Mouse (Mus musculus) lung, postnatal 14 days (tissue): ENCODE data around the gene Oxld1.
"Not testable (repeated sequence)": the region's sequence is repeated elsewhere in the genome, so short reads cannot be mapped to it uniquely, and the experiment has no call there.

Experiments used
- DNase-seq: peaks from one replicate; pipeline ENCODE4 v3.0.0; 2021

Gene Oxld1

GRCm38 (mm10) chr11:120422651-120423568 is 35.0 kb downstream of the Oxld1 start:
- no peak for DNase-seq

- no peak for DNase-seq
Measured at GRCm38 (mm10) chr11:120418592-120418991, 39.3 kb downstream of the Oxld1 start.

GRCm38 (mm10) chr11:120417852-120418251 is 40.0 kb downstream of the Oxld1 start:
- DNase-seq = no peak

- DNase-seq = not testable (repeated sequence)
Measured at GRCm38 (mm10) chr11:120413621-120414020, 44.2 kb downstream of the Oxld1 start.
